9 mouse cellular contexts compared by ENCODE assay signal in genomic region chr17:24902671-24903474, GRCm38 (mm10). TPM values are rescaled to one million over a fixed set of nuclear protein-coding genes. Genes with fewer than 3 reads are reported as not detected.
DNase-seq lines count a peak whose midpoint lies in the region; ATAC-seq and TF ChIP-seq lines count a peak whose summit lies in the region.
"Had no signal": no experiment of that assay in that cellular context is flagged by ENCODE, and none has a peak within 500 bp of the region (broad histone marks: within the 10 kb centered on the region; RNA-seq: fewer than 3 reads in every experiment).

No protein-coding gene starts in this region.

- no peaks in the 10 kb centered on the region for H3K4me1 ChIP-seq in bone marrow macrophage, adult 2 months (ENCODE audit: control insufficient read depth, insufficient read depth, low read length)
- 0 out of 2 replicates have a peak, but pooled peaks cover under 1% of the 10 kb centered on the region for H3K4me1 ChIP-seq in stomach, embryonic 15.5 days

- peak; percentile 92 for DNase-seq in heart, adult 11 months
- no peak for DNase-seq in heart, adult 9 months (ENCODE audit: low spot score in 2 of 2)
- DNase-seq in A20 (ENCODE audit: low read depth, low spot score) = peak; percentile 33
- DNase-seq in kidney, postnatal 10 days = peak; percentile 65
- no peak for DNase-seq in layer of hippocampus, postnatal 10 days (ENCODE audit: low spot score in 2 of 2)
- DNase-seq in ovary, postnatal 10 days (ENCODE audit: low spot score) = no peak

- no peak overlapping the region for H3K27ac ChIP-seq in bone marrow macrophage, adult 2 months (ENCODE audit: insufficient read depth, low read depth, low read length)
- H3K27ac ChIP-seq in stomach, embryonic 15.5 days = no peak overlapping the region
- H3K27ac ChIP-seq: limb, embryonic 12.5 days had no signal

- TF ChIP-seq POLR2A in bone marrow macrophage, adult 2 months (IDR thresholded peaks at IDR 0.05; ENCODE audit: borderline replicate concordance, low read depth, low read length) = no peak

- no peak overlapping the region for H3K4me3 ChIP-seq in bone marrow macrophage, adult 2 months (ENCODE audit: insufficient read depth, low read length)
- no peak overlapping the region for H3K4me3 ChIP-seq in stomach, embryonic 15.5 days (replicated peaks)
- H3K4me3 ChIP-seq: limb, embryonic 12.5 days had no signal

- no peak overlapping the region for H3K9ac ChIP-seq in stomach, embryonic 15.5 days
- H3K9ac ChIP-seq: limb, embryonic 12.5 days had no signal

- peak; percentile 88; the same call in 1 of the 2 replicates for ATAC-seq in stomach, embryonic 15.5 days (ENCODE audit: insufficient read depth, low FRiP score, low read depth)

- H3K36me3 ChIP-seq in stomach, embryonic 15.5 days = peaks cover 96% of the 10 kb centered on the region

- no peaks in the 10 kb centered on the region for H3K27me3 ChIP-seq in stomach, embryonic 15.5 days (replicated peaks)
- H3K27me3 ChIP-seq: limb, embryonic 12.5 days had no signal

- TF ChIP-seq CTCF in bone marrow macrophage, adult 2 months (IDR thresholded peaks at IDR 0.05; ENCODE audit: low read depth, low read length) = peak; percentile 25; the same call in 1 of the 2 replicates

- 68% methylated on average over 9 of the region's 9 CpGs for WGBS in stomach, embryonic 15.5 days

- no peaks in the 10 kb centered on the region for H3K9me3 ChIP-seq in stomach, embryonic 15.5 days
- H3K9me3 ChIP-seq: limb, embryonic 12.5 days had no signal

- H3K4me2 ChIP-seq in stomach, embryonic 15.5 days = no peak overlapping the region
- H3K4me2 ChIP-seq: limb, embryonic 12.5 days had no signal

RNA-seq across cellular contexts. Expression of gene Nme3, which starts 6.6 kb away (rescaled TPM):
- polyA plus RNA-seq in bone marrow macrophage, adult 2 months (2012; ENCODE audit: insufficient read depth, insufficient read length, missing spikeins) = 37.2 and 38.5 TPM in 2 replicates
- 77.5 and 79.8 TPM in 2 replicates for polyA plus RNA-seq in stomach, embryonic 15.5 days (2015; fragmentation: Nextera tagmentation; extraction: Ambion mirVana)
- 10 to 100 TPM; 40.8 to 44.2 TPM for total RNA-seq in layer of hippocampus, postnatal 10 days (2021)

RNA-seq across cellular contexts. Expression of gene Mrps34, which starts 8.0 kb away (rescaled TPM):
- 25.6 and 34.9 TPM in 2 replicates for polyA plus RNA-seq in bone marrow macrophage, adult 2 months (2012; ENCODE audit: insufficient read depth, insufficient read length, missing spikeins)
- polyA plus RNA-seq in stomach, embryonic 15.5 days (2015; fragmentation: Nextera tagmentation; extraction: Ambion mirVana) = 102 and 112 TPM in 2 replicates
- 10 to 100 TPM; 74.1 to 77.8 TPM for total RNA-seq in layer of hippocampus, postnatal 10 days (2021)

RNA-seq across cellular contexts. Expression of gene Eme2, which starts 8.0 kb away (rescaled TPM):
- polyA plus RNA-seq in bone marrow macrophage, adult 2 months (2012; ENCODE audit: insufficient read depth, insufficient read length, missing spikeins) = 5.9 and 7.1 TPM in 2 replicates
- polyA plus RNA-seq in stomach, embryonic 15.5 days (2015; fragmentation: Nextera tagmentation; extraction: Ambion mirVana) = 26.3 and 29.3 TPM in 2 replicates
- total RNA-seq in layer of hippocampus, postnatal 10 days (2021) = 10 to 100 TPM; 61.6 to 62.1 TPM

RNA-seq across cellular contexts. Expression of gene Spsb3, which starts 16.4 kb away (rescaled TPM):
- 20.2 and 21.3 TPM in 2 replicates for polyA plus RNA-seq in bone marrow macrophage, adult 2 months (2012; ENCODE audit: insufficient read depth, insufficient read length, missing spikeins)
- polyA plus RNA-seq in stomach, embryonic 15.5 days (2015; fragmentation: Nextera tagmentation; extraction: Ambion mirVana) = 32.1 and 32.5 TPM in 2 replicates
- 10 to 100 TPM; 36.4 to 36.9 TPM for total RNA-seq in layer of hippocampus, postnatal 10 days (2021)

RNA-seq across cellular contexts. Expression of gene Nubp2, which starts 16.7 kb away (rescaled TPM):
- 39.0 and 40.3 TPM in 2 replicates for polyA plus RNA-seq in bone marrow macrophage, adult 2 months (2012; ENCODE audit: insufficient read depth, insufficient read length, missing spikeins)
- 49.0 and 49.6 TPM in 2 replicates for polyA plus RNA-seq in stomach, embryonic 15.5 days (2015; fragmentation: Nextera tagmentation; extraction: Ambion mirVana)
- 10 to 100 TPM; 40.4 to 40.5 TPM for total RNA-seq in layer of hippocampus, postnatal 10 days (2021)

Comparison
In these comparisons a context has a peak if more than half of its experiments do, and no peak if none do; other contexts are left out.
1. DNase-seq: peak in heart, adult 11 months (single experiment), A20 (single experiment) and kidney, postnatal 10 days (single experiment); none in heart, adult 9 months (0 of 2), layer of hippocampus, postnatal 10 days (0 of 2) and ovary, postnatal 10 days (single experiment).